Mouse (Mus musculus): ENCODE measurements at regions not wholly inside any gene's neighbourhood (a gene's known extent, or its start where the extent isn't known, plus 50 kb on each side); places are given as distances from the start of the nearest gene placed in this dataset.

DNA sequence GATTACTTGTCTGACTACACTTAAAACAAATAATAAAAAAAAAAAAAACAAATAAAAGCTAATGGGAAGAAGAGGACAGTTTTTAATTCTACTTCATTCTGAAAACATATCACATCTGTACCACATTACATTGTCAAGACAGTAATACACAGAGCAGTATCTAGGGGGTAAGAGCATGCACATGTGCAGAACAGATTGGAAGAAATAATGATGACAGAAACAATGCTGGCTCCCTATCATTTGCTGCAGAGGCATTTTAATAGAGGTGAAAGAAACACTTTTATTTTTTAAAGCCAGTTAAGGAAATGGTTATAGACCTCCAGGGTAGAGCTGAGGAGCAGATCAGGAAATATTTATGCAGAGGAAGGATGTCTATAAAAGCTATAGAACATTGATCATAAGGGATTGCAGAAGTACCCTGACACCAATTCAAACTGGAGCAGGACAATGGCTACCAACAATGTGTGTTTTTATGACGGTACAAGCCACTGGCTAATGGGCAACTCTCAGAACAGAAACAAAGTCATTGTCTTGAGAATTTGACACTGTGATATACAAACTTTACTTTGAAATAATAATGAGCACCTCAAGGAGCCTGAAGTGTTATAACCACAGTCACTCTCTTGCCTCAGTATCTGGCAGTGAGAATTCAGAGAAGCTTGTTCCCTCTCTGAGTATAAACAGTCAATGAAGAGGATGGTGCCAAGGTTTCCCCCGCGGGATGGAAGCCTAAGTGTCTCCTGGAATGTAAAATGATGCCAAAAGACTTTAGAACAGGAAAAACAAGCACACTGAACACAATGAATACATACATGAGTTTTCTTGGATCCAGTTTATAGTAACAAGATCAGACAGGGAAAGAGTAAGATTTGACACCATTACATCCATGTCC is 425.1 kb upstream of the Nova1 start:
- TF ChIP-seq CTCF (conservative IDR thresholded peaks at IDR 0.05; ENCODE audit: insufficient read depth, insufficient read length, low read depth, low read length) (no peak), POLR2A (IDR thresholded peaks at IDR 0.05; ENCODE audit: low read depth, low read length) (no peak)
